10 mouse cellular contexts compared by ENCODE assay signal in genomic region chr6:8949665-8950201, GRCm38 (mm10). TPM values are rescaled to one million over a fixed set of nuclear protein-coding genes. Genes with fewer than 3 reads are reported as not detected.
DNase-seq lines count a peak whose midpoint lies in the region; ATAC-seq and TF ChIP-seq lines count a peak whose summit lies in the region.
"Had no signal": no experiment of that assay in that cellular context is flagged by ENCODE, and none has a peak within 500 bp of the region (broad histone marks: within the 10 kb centered on the region; RNA-seq: fewer than 3 reads in every experiment).

No protein-coding gene starts in this region.

- intact Hi-C loops in heart, postnatal 25 days (cut with DNase I) = no loop called here

- H3K27ac ChIP-seq in heart, embryonic 12.5 days (ENCODE audit: poor library complexity, severe bottlenecking) = no peak overlapping the region
- H3K27ac ChIP-seq in forebrain, embryonic 16.5 days (ENCODE audit: low read length) = peak overlapping the region; percentile 70
- no peak overlapping the region for H3K27ac ChIP-seq in limb, embryonic 14.5 days (replicated peaks; ENCODE audit: low read depth, low read length)
- no peak overlapping the region for H3K27ac ChIP-seq in liver, embryonic 12.5 days
- H3K27ac ChIP-seq in thymus, adult 2 months (ENCODE audit: control insufficient read depth, insufficient read depth, low read length) = no peak overlapping the region

- TF ChIP-seq POLR2A in limb, embryonic 14.5 days (IDR thresholded peaks at IDR 0.05; ENCODE audit: borderline replicate concordance, extremely low read depth, insufficient read depth, insufficient read length) = no peak
- TF ChIP-seq POLR2A in thymus, adult 2 months (IDR thresholded peaks at IDR 0.05; ENCODE audit: control insufficient read depth, extremely low read depth, insufficient read depth, low read length, poor library complexity) = no peak

- H3K9ac ChIP-seq in heart, embryonic 12.5 days = no peak overlapping the region
- peak overlapping the region; percentile 59 for H3K9ac ChIP-seq in forebrain, embryonic 16.5 days (replicated peaks; ENCODE audit: low read depth, low read length)
- H3K9ac ChIP-seq in limb, embryonic 14.5 days (ENCODE audit: low read depth, low read length, severe bottlenecking) = no peak overlapping the region
- H3K9ac ChIP-seq in liver, embryonic 12.5 days = no peak overlapping the region

- TF ChIP-seq CTCF in thymus, adult 2 months (IDR thresholded peaks at IDR 0.05; ENCODE audit: borderline replicate concordance, control insufficient read depth, extremely low read depth, insufficient read depth, low read length, poor library complexity) = no peak

- H3K9me3 ChIP-seq in heart, embryonic 12.5 days (replicated peaks) = no peaks in the 10 kb centered on the region
- H3K9me3 ChIP-seq in forebrain, embryonic 16.5 days (ENCODE audit: control insufficient read depth, low read length) = no peaks in the 10 kb centered on the region
- no peaks in the 10 kb centered on the region for H3K9me3 ChIP-seq in limb, embryonic 14.5 days (ENCODE audit: control insufficient read depth, low read length)
- no peaks in the 10 kb centered on the region for H3K9me3 ChIP-seq in liver, embryonic 12.5 days (replicated peaks)

- H3K4me1 ChIP-seq in heart, embryonic 12.5 days (replicated peaks) = peaks cover 32% of the 10 kb centered on the region
- H3K4me1 ChIP-seq in forebrain, embryonic 16.5 days (replicated peaks; ENCODE audit: control insufficient read depth, insufficient read depth, low read length) = peaks cover 40% of the 10 kb centered on the region
- H3K4me1 ChIP-seq in limb, embryonic 14.5 days (ENCODE audit: control insufficient read depth, insufficient read depth, low read length) = peaks cover 11% of the 10 kb centered on the region; the same call in 1 of the 2 replicates
- H3K4me1 ChIP-seq in liver, embryonic 12.5 days = peaks cover 8% of the 10 kb centered on the region
- 0 out of 2 replicates have a peak, but pooled peaks cover 4% of the 10 kb centered on the region for H3K4me1 ChIP-seq in thymus, adult 2 months (replicated peaks; ENCODE audit: control insufficient read depth, insufficient read depth, low read length)

- WGBS in heart, embryonic 12.5 days = 1% methylated on average over 31 of the region's 31 CpGs
- WGBS in forebrain, embryonic 16.5 days = under 1% methylated on average over 31 of the region's 31 CpGs
- under 1% methylated on average over 27 of the region's 31 CpGs for WGBS in limb, embryonic 14.5 days
- 2% methylated on average over 31 of the region's 31 CpGs for WGBS in liver, embryonic 12.5 days (ENCODE audit: insufficient replicate concordance)
- 7% methylated on average over 31 of the region's 31 CpGs for WGBS in thymus, adult 2 months

- no peak for DNase-seq in heart, postnatal 25 days (ENCODE audit: low spot score)
- peak; percentile 58 to 71 for DNase-seq in cerebellum, adult 18-20 months
- DNase-seq in limb, embryonic 14.5 days (ENCODE audit: low spot score) = no peak
- no peak for DNase-seq in spleen, postnatal 10 days (ENCODE audit: low spot score in 2 of 2)
- DNase-seq in thymus, adult 2 months = no peak

- ATAC-seq in heart, embryonic 12.5 days (ENCODE audit: insufficient number of reproducible peaks, low FRiP score) = no peak
- ATAC-seq in forebrain, embryonic 16.5 days = peak; percentile 71
- ATAC-seq in limb, embryonic 14.5 days (ENCODE audit: low FRiP score, low read depth) = no peak
- ATAC-seq in liver, embryonic 12.5 days = no peak

- H3K4me2 ChIP-seq in heart, embryonic 12.5 days = peak overlapping the region; percentile 62
- H3K4me2 ChIP-seq in forebrain, embryonic 16.5 days (ENCODE audit: low read length) = peak overlapping the region; percentile 80
- peak overlapping the region; percentile 47 for H3K4me2 ChIP-seq in limb, embryonic 14.5 days (replicated peaks; ENCODE audit: low read depth, low read length, severe bottlenecking)
- H3K4me2 ChIP-seq in liver, embryonic 12.5 days = no peak overlapping the region

- no peaks in the 10 kb centered on the region for H3K36me3 ChIP-seq in heart, embryonic 12.5 days
- H3K36me3 ChIP-seq in forebrain, embryonic 16.5 days (ENCODE audit: control insufficient read depth, insufficient read depth) = no peaks in the 10 kb centered on the region
- H3K36me3 ChIP-seq in limb, embryonic 14.5 days (ENCODE audit: control insufficient read depth, insufficient read depth, low read length) = no peaks in the 10 kb centered on the region
- no peaks in the 10 kb centered on the region for H3K36me3 ChIP-seq in liver, embryonic 12.5 days
- no peaks in the 10 kb centered on the region for H3K36me3 ChIP-seq in thymus, adult 2 months (ENCODE audit: control insufficient read depth, insufficient read depth, low read length)

- H3K4me3 ChIP-seq in heart, embryonic 12.5 days = peak overlapping the region; percentile 32
- H3K4me3 ChIP-seq in forebrain, embryonic 16.5 days (replicated peaks; ENCODE audit: low read length) = peak overlapping the region; percentile 55
- peak overlapping the region; percentile 29 for H3K4me3 ChIP-seq in limb, embryonic 14.5 days (replicated peaks; ENCODE audit: low read length)
- no peak overlapping the region for H3K4me3 ChIP-seq in liver, embryonic 12.5 days
- H3K4me3 ChIP-seq in thymus, adult 2 months (ENCODE audit: control insufficient read depth, insufficient read depth, low read length) = no peak overlapping the region

- peaks cover 76% of the 10 kb centered on the region for H3K27me3 ChIP-seq in heart, embryonic 12.5 days (replicated peaks)
- H3K27me3 ChIP-seq in forebrain, embryonic 16.5 days (replicated peaks; ENCODE audit: control insufficient read depth, insufficient read depth, low read length) = peaks cover 43% of the 10 kb centered on the region
- H3K27me3 ChIP-seq in limb, embryonic 14.5 days (ENCODE audit: control insufficient read depth, insufficient read depth, low read length) = peaks cover 79% of the 10 kb centered on the region
- peaks cover 77% of the 10 kb centered on the region for H3K27me3 ChIP-seq in liver, embryonic 12.5 days (replicated peaks)
- H3K27me3 ChIP-seq in thymus, adult 2 months (ENCODE audit: control insufficient read depth, insufficient read depth, low read length) = peaks cover 8% of the 10 kb centered on the region; the same call in 1 of the 2 replicates

RNA-seq across cellular contexts. Expression of gene Nxph1, which starts 1.5 kb away (rescaled TPM):
- polyA plus RNA-seq in heart, embryonic 12.5 days (2016; fragmentation: Nextera tagmentation; extraction: Ambion mirVana) = 0.09 TPM in 1 of 2 replicates, not detected in the other
- not detected for total RNA-seq in heart, postnatal 25 days (2021)
- polyA plus RNA-seq in forebrain, embryonic 16.5 days (2015; fragmentation: Nextera tagmentation; extraction: Ambion mirVana) = 46.7 and 47.6 TPM in 2 replicates
- polyA plus RNA-seq in limb, embryonic 14.5 days (2012; rRNA removed) = 1.4 and 1.8 TPM in 2 replicates
- 1.7 and 2.0 TPM in 2 replicates for polyA plus RNA-seq in limb, embryonic 14.5 days (2014; fragmentation: Nextera tagmentation; extraction: Ambion mirVana)
- not detected in 2 replicates for polyA plus RNA-seq in liver, embryonic 12.5 days (2016; fragmentation: Nextera tagmentation; extraction: Ambion mirVana)
- 0.06 and 0.11 TPM in 2 replicates for polyA plus RNA-seq in thymus, adult 2 months (2012; rRNA removed)
- total RNA-seq: MEL; neutrophil, adult 5-6 weeks had no signal

Comparison
In these comparisons a context has a peak if more than half of its experiments do, and no peak if none do; other contexts are left out.
1. H3K4me3 ChIP-seq: peak in heart, embryonic 12.5 days (single experiment), forebrain, embryonic 16.5 days (single experiment) and limb, embryonic 14.5 days (single experiment); none in liver, embryonic 12.5 days (single experiment) and thymus, adult 2 months (single experiment).
2. DNase-seq: peak in cerebellum, adult 18-20 months (2 of 2); none in heart, postnatal 25 days (single experiment), limb, embryonic 14.5 days (single experiment), spleen, postnatal 10 days (0 of 2) and thymus, adult 2 months (single experiment).
3. RNA of gene Nxph1, which starts 1.5 kb away (polyA plus RNA-seq): 46.7 to 47.6 TPM in forebrain, embryonic 16.5 days; 1.4 to 2.0 TPM in limb, embryonic 14.5 days, 0.06 to 0.11 TPM in thymus, adult 2 months, 0.09 TPM in heart, embryonic 12.5 days and not detected in liver, embryonic 12.5 days; every median in the first group is over 10 times any median in the second.